Comparison of ENCODE assay signal across 23 mouse cellular contexts in the genomic region with DNA sequence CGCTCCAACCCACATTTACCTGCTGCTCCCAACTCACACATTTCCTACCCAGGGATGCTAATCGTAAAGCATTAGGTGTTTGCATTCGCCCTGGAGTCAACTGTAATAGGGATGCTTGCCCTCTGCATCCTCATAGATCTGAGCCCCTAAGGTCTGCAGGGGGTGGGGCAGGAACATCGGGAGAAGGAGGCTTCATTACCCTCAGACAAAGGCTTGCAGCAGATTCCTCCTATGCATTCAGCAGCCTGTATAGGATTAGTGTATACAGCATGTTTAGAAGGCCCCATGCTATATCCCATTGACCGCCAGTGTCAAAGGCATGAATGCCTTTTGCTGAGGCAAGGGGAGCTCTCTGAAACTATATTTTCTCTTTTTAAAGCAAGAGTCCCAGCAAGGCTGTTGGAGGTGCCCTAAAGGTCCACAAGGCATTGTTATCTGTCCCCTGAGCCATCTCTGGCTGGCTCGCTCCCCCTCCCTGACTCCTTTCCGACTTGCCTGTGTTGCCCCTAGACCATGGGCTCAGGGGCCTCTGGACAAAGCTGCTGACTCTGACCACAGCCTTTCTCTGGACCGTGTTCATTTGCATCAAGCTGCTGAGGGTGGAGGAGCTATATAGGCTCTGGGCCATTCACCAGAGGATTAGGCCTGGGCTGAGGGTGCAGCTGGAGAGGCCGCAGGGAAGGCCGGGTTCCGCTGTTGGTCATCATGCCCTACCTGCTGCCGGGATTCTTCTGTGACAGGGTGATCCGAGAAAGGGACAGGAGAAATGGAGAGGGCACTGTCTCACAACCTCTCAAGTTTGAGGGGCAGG. TPM values are rescaled to one million over a fixed set of nuclear protein-coding genes. Genes with fewer than 3 reads are reported as not detected.
DNase-seq lines count a peak whose midpoint lies in the region; ATAC-seq and TF ChIP-seq lines count a peak whose summit lies in the region.
"Had no signal": no experiment of that assay in that cellular context is flagged by ENCODE, and none has a peak within 500 bp of the region (broad histone marks: within the 10 kb centered on the region; RNA-seq: fewer than 3 reads in every experiment).

No protein-coding gene starts in this region.

- no peak overlapping the region for H3K4me3 ChIP-seq in hindbrain, embryonic 10.5 days
- H3K4me3 ChIP-seq in hindbrain, postnatal 0 days (ENCODE audit: low read length), result no peak overlapping the region
- no peak overlapping the region for H3K4me3 ChIP-seq in embryonic facial prominence, embryonic 10.5 days
- H3K4me3 ChIP-seq in layer of hippocampus, adult 2 months, result no peak overlapping the region
- H3K4me3 ChIP-seq: kidney, embryonic 15.5 days; left cerebral cortex, adult 2 months; limb, embryonic 12.5 days; liver, embryonic 15.5 days had no signal

- ATAC-seq in hindbrain, postnatal 0 days, result no peak
- ATAC-seq: forebrain, postnatal 0 days had no signal

- peak; percentile 7 for DNase-seq in embryo, embryonic 11 days
- no peak for DNase-seq in embryo, embryonic 10 days (ENCODE audit: low spot score)
- no peak for DNase-seq in hindbrain, embryonic 10.5 days (ENCODE audit: low spot score)
- no peak for DNase-seq in hindbrain, postnatal 0 days (ENCODE audit: low spot score)
- peak; percentile 26 for DNase-seq in retina, embryonic 14.5 days (ENCODE audit: low spot score)
- DNase-seq in retina, postnatal 1 day, result no peak
- no peak for DNase-seq in embryonic facial prominence, embryonic 10.5 days (ENCODE audit: low spot score)
- DNase-seq in layer of hippocampus, adult 2 months (ENCODE audit: low spot score in 2 of 2), result no peak
- DNase-seq: adrenal gland, adult 8-10 months; cerebellum, adult 2 months; cerebellum, postnatal 25 days; forebrain, postnatal 0 days; gastrocnemius, postnatal 14 days; heart, postnatal 36 days; kidney, adult 18-20 months; kidney, postnatal 25 days; lung, embryonic 14.5 days; lung, postnatal 14 days had no signal

- H3K9me3 ChIP-seq in hindbrain, embryonic 10.5 days, result no peaks in the 10 kb centered on the region; the same call in 1 of the 2 replicates
- H3K9me3 ChIP-seq in hindbrain, postnatal 0 days (ENCODE audit: low read length), result no peaks in the 10 kb centered on the region
- H3K9me3 ChIP-seq in embryonic facial prominence, embryonic 10.5 days, result no peaks in the 10 kb centered on the region
- H3K9me3 ChIP-seq: kidney, embryonic 15.5 days; limb, embryonic 12.5 days; liver, embryonic 15.5 days had no signal

- H3K9ac ChIP-seq in hindbrain, postnatal 0 days (replicated peaks; ENCODE audit: low read length), result no peak overlapping the region
- H3K9ac ChIP-seq: forebrain, postnatal 0 days; hindbrain, embryonic 14.5 days; kidney, embryonic 15.5 days; limb, embryonic 12.5 days; liver, embryonic 15.5 days; lung, embryonic 14.5 days had no signal

- TF ChIP-seq CTCF in hindbrain, postnatal 0 days (IDR thresholded peaks at IDR 0.05; ENCODE audit: low read depth), result no peak
- TF ChIP-seq CTCF in layer of hippocampus, adult 2 months (conservative IDR thresholded peaks at IDR 0.05), result no peak

- WGBS in hindbrain, embryonic 10.5 days, result 72% methylated on average over 13 of the region's 13 CpGs
- WGBS in hindbrain, postnatal 0 days, result 64% methylated on average over 13 of the region's 13 CpGs
- 71% methylated on average over 13 of the region's 13 CpGs for WGBS in embryonic facial prominence, embryonic 10.5 days

- H3K27me3 ChIP-seq in hindbrain, embryonic 10.5 days (ENCODE audit: insufficient read depth, poor library complexity, severe bottlenecking), result no peaks in the 10 kb centered on the region
- no peaks in the 10 kb centered on the region for H3K27me3 ChIP-seq in hindbrain, postnatal 0 days (ENCODE audit: insufficient read depth, low read length)
- H3K27me3 ChIP-seq in embryonic facial prominence, embryonic 10.5 days (replicated peaks; ENCODE audit: low read depth, poor library complexity, severe bottlenecking), result no peaks in the 10 kb centered on the region
- H3K27me3 ChIP-seq: limb, embryonic 12.5 days; liver, embryonic 15.5 days had no signal

- H3K4me1 ChIP-seq in hindbrain, embryonic 10.5 days (replicated peaks), result peaks cover 14% of the 10 kb centered on the region; the same call in 1 of the 2 replicates
- H3K4me1 ChIP-seq in hindbrain, postnatal 0 days (ENCODE audit: insufficient read depth, low read length), result no peaks in the 10 kb centered on the region
- H3K4me1 ChIP-seq in embryonic facial prominence, embryonic 10.5 days, result no peaks in the 10 kb centered on the region
- H3K4me1 ChIP-seq: kidney, embryonic 15.5 days; limb, embryonic 12.5 days; liver, embryonic 15.5 days had no signal

- H3K27ac ChIP-seq in hindbrain, embryonic 10.5 days, result peak overlapping the region; percentile 36; the same call in 1 of the 2 replicates
- H3K27ac ChIP-seq in hindbrain, postnatal 0 days, result no peak overlapping the region
- 0 out of 2 replicates have a peak overlapping the region, but pooled peaks have one; percentile 3 for H3K27ac ChIP-seq in embryonic facial prominence, embryonic 10.5 days (replicated peaks)
- no peak overlapping the region for H3K27ac ChIP-seq in layer of hippocampus, adult 2 months
- H3K27ac ChIP-seq: hindbrain, embryonic 14.5 days; kidney, embryonic 15.5 days; left cerebral cortex, adult 2 months; limb, embryonic 12.5 days; liver, embryonic 15.5 days had no signal

- no peak overlapping the region for H3K4me2 ChIP-seq in hindbrain, postnatal 0 days (ENCODE audit: low read depth, low read length)
- H3K4me2 ChIP-seq: hindbrain, embryonic 14.5 days; kidney, embryonic 15.5 days; limb, embryonic 12.5 days; liver, embryonic 15.5 days; lung, embryonic 14.5 days had no signal

- H3K36me3 ChIP-seq in hindbrain, embryonic 10.5 days, result no peaks in the 10 kb centered on the region
- H3K36me3 ChIP-seq in hindbrain, postnatal 0 days (ENCODE audit: insufficient read depth, low read length), result no peaks in the 10 kb centered on the region
- no peaks in the 10 kb centered on the region for H3K36me3 ChIP-seq in embryonic facial prominence, embryonic 10.5 days (replicated peaks)
- H3K36me3 ChIP-seq: kidney, embryonic 15.5 days; limb, embryonic 12.5 days; liver, embryonic 15.5 days had no signal

RNA-seq across cellular contexts. Expression of gene Capn3, which starts 20.7 kb away (rescaled TPM):
- 1.6 and 2.6 TPM in 2 replicates for polyA plus RNA-seq in hindbrain, embryonic 10.5 days (2016; fragmentation: Nextera tagmentation; extraction: Ambion mirVana)
- 0.42 and 5.5 TPM in 2 replicates for total RNA-seq in hindbrain, postnatal 0 days (2014; rRNA removed)
- polyA plus RNA-seq in hindbrain, postnatal 0 days (2015; fragmentation: Nextera tagmentation; extraction: Ambion mirVana), result 1.2 TPM in 2 replicates
- 1.6 and 1.7 TPM in 2 replicates for polyA plus RNA-seq in embryonic facial prominence, embryonic 10.5 days (2016; fragmentation: Nextera tagmentation; extraction: Ambion mirVana)
- total RNA-seq in layer of hippocampus, adult 2 months (2021), result 10 to 100 TPM; 19.8 to 20.9 TPM

Comparison
In these comparisons a context has a peak if more than half of its experiments do, and no peak if none do; other contexts are left out.
1. DNase-seq: peak in embryo, embryonic 11 days (single experiment) and retina, embryonic 14.5 days (single experiment); none in embryo, embryonic 10 days (single experiment), hindbrain, embryonic 10.5 days (single experiment), hindbrain, postnatal 0 days (single experiment), retina, postnatal 1 day (single experiment), embryonic facial prominence, embryonic 10.5 days (single experiment) and layer of hippocampus, adult 2 months (0 of 2).
2. H3K27ac ChIP-seq: peak in hindbrain, embryonic 10.5 days (single experiment) and embryonic facial prominence, embryonic 10.5 days (single experiment); none in hindbrain, postnatal 0 days (single experiment) and layer of hippocampus, adult 2 months (single experiment).